Mouse (Mus musculus) limb, embryonic 11.5 days (tissue): Measurements from ENCODE around the gene Slc4a1. TPM values are rescaled to one million over a fixed set of nuclear protein-coding genes. Genes with fewer than 3 reads are reported as not detected.

ENCODE experiments used
- ATAC-seq: fragments of 200-750 bp; cut with Nextera tagmentation; 2 replicates; pipeline ENCODE4 v1.8.0; 2017; ENCODE audit warnings: low read depth; ENCODE audit not compliant: insufficient number of reproducible peaks, low FRiP score, low TSS enrichment
- DNase-seq: peaks from one replicate; pipeline ENCODE4 v3.0.0-alpha.2; 2015; ENCODE audit warnings: low spot score
- H3K27ac ChIP-seq: fragments of 300-500 bp; sonication (generic); replicated peaks from 2 replicates; pipeline ENCODE4 v1.5.1; 2014; ENCODE audit warnings: low read depth, mild to moderate bottlenecking, low read length
- H3K27me3 ChIP-seq: fragments of 300-500 bp; sonication (generic); 2 replicates; pipeline ENCODE4 v1.6.1; 2014; ENCODE audit warnings: mild to moderate bottlenecking, low read length, mixed read lengths; ENCODE audit not compliant: control insufficient read depth, insufficient read depth
- H3K36me3 ChIP-seq: fragments of 300-500 bp; sonication (generic); 2 replicates; pipeline ENCODE4 v1.6.1; 2014; ENCODE audit warnings: mild to moderate bottlenecking, low read length, moderate library complexity, mixed read lengths; ENCODE audit not compliant: control insufficient read depth, insufficient read depth
- H3K4me1 ChIP-seq: fragments of 300-500 bp; sonication (generic); 2 replicates; pipeline ENCODE4 v1.6.1; 2014; ENCODE audit warnings: low read length, mixed read lengths; ENCODE audit not compliant: control insufficient read depth, insufficient read depth
- H3K4me2 ChIP-seq: fragments of 300-500 bp; sonication (generic); 2 replicates; pipeline ENCODE4 v1.6.1; 2014; ENCODE audit warnings: low read depth, mild to moderate bottlenecking, moderate library complexity; ENCODE audit not compliant: severe bottlenecking
- H3K4me3 ChIP-seq: fragments of 300-500 bp; sonication (generic); 2 replicates; pipeline ENCODE4 v1.5.1; 2014; ENCODE audit warnings: low read depth, low read length
- H3K9ac ChIP-seq: fragments of 300-500 bp; sonication (generic); 2 replicates; pipeline ENCODE4 v1.6.1; 2014; ENCODE audit warnings: mild to moderate bottlenecking, low read length
- H3K9me3 ChIP-seq: fragments of 300-500 bp; sonication (generic); 2 replicates; pipeline ENCODE4 v1.6.1; 2016; ENCODE audit warnings: low read length; ENCODE audit not compliant: control insufficient read depth
- WGBS: fragments of 180-500 bp; shearing (Covaris S2); extraction: QIAGEN DNeasy Blood & Tissue Kit; methylation state at CpG from one replicate; pipeline ENCODE4 v1.1.7; 2014; 5-methylcytosine and 5-hydroxymethylcytosine counted together
- polyA plus RNA-seq: library from polyadenylated mRNA; unstranded; fragments of >200 nt; fragmentation: Nextera tagmentation; extraction: Ambion mirVana; gene quantifications from 2 replicates; pipeline ENCODE4 v1.2.1, GENCODE M21; 2014

Slc4a1 gene
- polyA plus RNA-seq, 1 experiment from 2014 or later: 20.4 TPM

GRCm38 (mm10) chr11:102346926-102347325 is 19.1 kb downstream of the Slc4a1 start:
- no peak for DNase-seq

GRCm38 (mm10) chr11:102344458-102344857 is 21.5 kb downstream of the Slc4a1 start:
- Histone ChIP-seq H3K36me3 (no peaks in the 10 kb centered on the region), H3K4me3 (no peak overlapping the region), H3K4me1 (no peaks in the 10 kb centered on the region), H3K4me2 (no peak overlapping the region), H3K27ac (no peak overlapping the region), H3K27me3 (no peaks in the 10 kb centered on the region), H3K9ac (no peak overlapping the region), H3K9me3 (no peaks in the 10 kb centered on the region)
- ATAC-seq: no peak
- WGBS: 91% methylated on average over 3 of the region's 3 CpGs
- DNase-seq: no peak

More at GRCm38 (mm10) chr11:102346926-102347325, 19.1 kb downstream of the Slc4a1 start:
- Histone ChIP-seq H3K27ac (no peak overlapping the region), H3K9ac (no peak overlapping the region), H3K9me3 (no peaks in the 10 kb centered on the region), H3K36me3 (no peaks in the 10 kb centered on the region), H3K4me3 (no peak overlapping the region), H3K4me1 (no peaks in the 10 kb centered on the region), H3K27me3 (no peaks in the 10 kb centered on the region), H3K4me2 (no peak overlapping the region)
- no peak for ATAC-seq
- 61% methylated on average over 5 of the region's 5 CpGs for WGBS

- Histone ChIP-seq H3K4me1 (no peaks in the 10 kb centered on the region), H3K27ac (no peak overlapping the region), H3K27me3 (no peaks in the 10 kb centered on the region), H3K4me3 (no peak overlapping the region), H3K4me2 (no peak overlapping the region), H3K36me3 (no peaks in the 10 kb centered on the region), H3K9ac (no peak overlapping the region), H3K9me3 (no peaks in the 10 kb centered on the region)
- WGBS: 66% methylated on average over 12 of the region's 12 CpGs
- ATAC-seq (no peak), DNase-seq (no peak)
These were observed 23.3 kb downstream of the Slc4a1 start for GRCm38 (mm10) chr11:102342742-102343141.

- DNase-seq: no peak
- Histone ChIP-seq H3K4me1 (no peaks in the 10 kb centered on the region), H3K4me2 (no peak overlapping the region), H3K36me3 (no peaks in the 10 kb centered on the region), H3K9me3 (no peaks in the 10 kb centered on the region), H3K27me3 (no peaks in the 10 kb centered on the region), H3K9ac (no peak overlapping the region), H3K4me3 (no peak overlapping the region), H3K27ac (no peak overlapping the region)
- 91% methylated on average over 4 of the region's 4 CpGs for WGBS
- no peak for ATAC-seq
These were observed 24.9 kb downstream of the Slc4a1 start for GRCm38 (mm10) chr11:102341101-102341500.

- Histone ChIP-seq H3K36me3 (no peaks in the 10 kb centered on the region), H3K9me3 (no peaks in the 10 kb centered on the region), H3K4me2 (no peak overlapping the region), H3K9ac (no peak overlapping the region), H3K4me1 (no peaks in the 10 kb centered on the region), H3K27ac (no peak overlapping the region), H3K27me3 (no peaks in the 10 kb centered on the region), H3K4me3 (no peak overlapping the region)
- ATAC-seq (no peak), DNase-seq (peak; percentile 21)
- WGBS: 62% methylated on average over 4 of the region's 4 CpGs
These were observed 26.4 kb downstream of the Slc4a1 start for GRCm38 (mm10) chr11:102339624-102340023.

- Histone ChIP-seq H3K4me2 (no peak overlapping the region), H3K4me3 (no peak overlapping the region), H3K27ac (no peak overlapping the region), H3K9ac (no peak overlapping the region), H3K4me1 (no peaks in the 10 kb centered on the region), H3K9me3 (no peaks in the 10 kb centered on the region), H3K36me3 (no peaks in the 10 kb centered on the region), H3K27me3 (no peaks in the 10 kb centered on the region)
- ATAC-seq: no peak
- 87% methylated on average over 11 of the region's 11 CpGs for WGBS
- no peak for DNase-seq
These were observed 26.8 kb downstream of the Slc4a1 start for GRCm38 (mm10) chr11:102339195-102339594.

GRCm38 (mm10) chr11:102338561-102338960 is 27.4 kb downstream of the Slc4a1 start:
- Histone ChIP-seq H3K9ac (no peak overlapping the region), H3K36me3 (no peaks in the 10 kb centered on the region), H3K4me2 (no peak overlapping the region), H3K4me3 (no peak overlapping the region), H3K27me3 (no peaks in the 10 kb centered on the region), H3K9me3 (no peaks in the 10 kb centered on the region), H3K4me1 (no peaks in the 10 kb centered on the region), H3K27ac (no peak overlapping the region)
- ATAC-seq (no peak), DNase-seq (peak; percentile 20)
- 36% methylated on average over 3 of the region's 3 CpGs for WGBS

- Histone ChIP-seq H3K9ac (no peak overlapping the region), H3K27ac (no peak overlapping the region), H3K36me3 (no peaks in the 10 kb centered on the region), H3K4me3 (no peak overlapping the region), H3K9me3 (no peaks in the 10 kb centered on the region), H3K4me1 (no peaks in the 10 kb centered on the region), H3K27me3 (no peaks in the 10 kb centered on the region), H3K4me2 (no peak overlapping the region)
- no peak for DNase-seq
- no peak for ATAC-seq
- 13% methylated on average over 1 of the region's 1 CpGs for WGBS
These were observed 28.1 kb downstream of the Slc4a1 start for GRCm38 (mm10) chr11:102337921-102338320.

- H3K9ac ChIP-seq: no peak overlapping the region
- no peak for ATAC-seq
- no peaks in the 10 kb centered on the region for H3K4me1 ChIP-seq
- H3K27me3 ChIP-seq: no peaks in the 10 kb centered on the region
- no peak overlapping the region for H3K4me2 ChIP-seq
- no peak overlapping the region for H3K27ac ChIP-seq
- no peak overlapping the region for H3K4me3 ChIP-seq
- no peak for DNase-seq
- H3K9me3 ChIP-seq: no peaks in the 10 kb centered on the region
- no peaks in the 10 kb centered on the region for H3K36me3 ChIP-seq
- 83% methylated on average over 1 of the region's 1 CpGs for WGBS
These were observed 29.8 kb downstream of the Slc4a1 start for GRCm38 (mm10) chr11:102336191-102336590.
